Mouse (Mus musculus) C2C12 (cell line): ENCODE data around the gene Rgs7bp. TPM values are rescaled to one million over a fixed set of nuclear protein-coding genes. Genes with fewer than 3 reads are reported as not detected.

Source experiments
- H3K27me3 ChIP-seq: one replicate; pipeline ENCODE4 v1.6.1; 2011; ENCODE audit not compliant: control insufficient read depth, insufficient read depth, insufficient read length
- H3K36me3 ChIP-seq: one replicate; pipeline ENCODE4 v1.6.1; 2011; ENCODE audit not compliant: control insufficient read depth, insufficient read depth
- H3K4me3 ChIP-seq: one replicate; pipeline ENCODE4 v1.5.1; 2011; ENCODE audit warnings: mild to moderate bottlenecking, control low read depth; ENCODE audit not compliant: poor library complexity, insufficient read depth, severe bottlenecking
- H3K79me2 ChIP-seq: one replicate; pipeline ENCODE4 v1.6.1; 2011; ENCODE audit not compliant: control insufficient read depth, insufficient read depth
- H3K79me3 ChIP-seq: one replicate; pipeline ENCODE4 v1.6.1; 2011; ENCODE audit warnings: low read depth, control low read depth
- H3ac ChIP-seq: one replicate; pipeline ENCODE3; 2011; ENCODE audit warnings: low read depth; ENCODE audit not compliant: control insufficient read depth, insufficient read length
- CEBPB ChIP-seq: IDR thresholded peaks from one replicate; pipeline ENCODE4 v1.6.1; 2011; ENCODE audit warnings: low read depth, mild to moderate bottlenecking, control low read depth, moderate library complexity
- CTCF ChIP-seq: IDR thresholded peaks from one replicate; pipeline ENCODE4 v1.5.1; 2011; ENCODE audit not compliant: control insufficient read depth, insufficient read depth, insufficient read length
- FOSL1 ChIP-seq: IDR thresholded peaks from one replicate; pipeline ENCODE4 v1.8.0; 2011; ENCODE audit warnings: mild to moderate bottlenecking, low read length; ENCODE audit not compliant: poor library complexity, insufficient read depth, severe bottlenecking
- MAX ChIP-seq: IDR thresholded peaks from one replicate; pipeline ENCODE4 v1.6.1; 2011; ENCODE audit warnings: mild to moderate bottlenecking, control low read depth
- MYOD1 ChIP-seq: IDR thresholded peaks from one replicate; pipeline ENCODE4 v1.6.1; 2011; ENCODE audit warnings: low read depth; ENCODE audit not compliant: control insufficient read depth, insufficient read length
- MYOG ChIP-seq: IDR thresholded peaks from one replicate; pipeline ENCODE4 v1.6.1; 2011; ENCODE audit not compliant: control insufficient read depth, insufficient read length; ENCODE audit errors: extremely low read depth
- USF1 ChIP-seq: IDR thresholded peaks from one replicate; pipeline ENCODE4 v1.6.1; 2011; ENCODE audit warnings: low read depth, mild to moderate bottlenecking, control low read depth, moderate library complexity
- polyA plus RNA-seq: library from polyadenylated mRNA; unstranded; fragments of >200 nt; fragmentation: generic; extraction: Trizol; gene quantifications from one replicate; pipeline ENCODE4 v1.2.1, GENCODE M21; 2012; ENCODE audit warnings: missing spikeins

The Rgs7bp gene
- polyA plus RNA-seq, 1 experiment: not detected

DNA sequence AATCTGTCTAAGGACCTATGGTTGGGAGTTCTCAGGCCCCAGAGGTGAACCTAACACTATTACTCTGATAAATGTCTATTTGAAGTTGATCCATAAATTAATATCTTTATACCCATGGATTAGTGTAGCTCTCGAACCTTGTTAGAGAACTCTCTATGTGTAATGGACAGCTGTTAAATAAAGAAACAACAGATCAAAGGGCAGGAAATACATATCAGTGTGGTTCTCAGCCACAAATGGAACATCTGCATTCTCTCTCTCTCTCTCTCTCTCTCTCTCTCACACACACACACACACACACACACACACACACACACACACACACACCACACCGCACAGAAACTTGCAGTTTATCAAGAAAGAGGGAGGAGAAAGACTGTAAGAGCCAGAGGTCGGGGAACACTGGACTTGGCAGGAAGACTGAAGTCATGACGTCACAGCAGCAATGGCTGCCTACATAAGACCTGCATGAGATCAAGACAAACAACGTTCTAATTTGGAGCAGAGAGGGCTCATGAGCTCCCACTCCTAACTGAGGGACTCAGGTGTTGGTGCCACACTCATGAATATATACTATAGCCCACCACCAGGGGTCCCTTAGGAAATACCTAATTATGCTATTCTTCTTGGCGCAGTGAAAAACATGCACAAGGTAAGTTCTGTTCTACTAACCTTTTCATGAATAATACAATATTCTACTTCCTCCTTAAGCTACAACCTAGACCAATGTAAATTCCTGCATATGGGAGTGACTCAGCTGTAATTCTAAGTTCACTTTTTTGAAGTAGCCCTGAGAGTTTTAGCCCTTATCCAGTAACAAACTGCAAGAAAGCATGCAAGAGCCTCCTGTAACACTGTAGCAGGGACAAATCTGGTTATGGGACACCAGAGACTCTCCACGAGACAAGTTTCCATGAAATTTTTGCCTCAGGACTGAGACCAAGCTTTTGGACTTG, 12.4 kb upstream of the Rgs7bp start:
- Histone ChIP-seq H3K79me3 (no peaks in the 10 kb centered on the region), H3K4me3 (no peak overlapping the region), H3K79me2 (no peaks in the 10 kb centered on the region), H3K27me3 (no peaks in the 10 kb centered on the region), H3K36me3 (no peaks in the 10 kb centered on the region), H3ac (no peak overlapping the region)
- TF ChIP-seq FOSL1 (no peak), MYOD1 (no peak), USF1 (no peak), CTCF (no peak)

DNA sequence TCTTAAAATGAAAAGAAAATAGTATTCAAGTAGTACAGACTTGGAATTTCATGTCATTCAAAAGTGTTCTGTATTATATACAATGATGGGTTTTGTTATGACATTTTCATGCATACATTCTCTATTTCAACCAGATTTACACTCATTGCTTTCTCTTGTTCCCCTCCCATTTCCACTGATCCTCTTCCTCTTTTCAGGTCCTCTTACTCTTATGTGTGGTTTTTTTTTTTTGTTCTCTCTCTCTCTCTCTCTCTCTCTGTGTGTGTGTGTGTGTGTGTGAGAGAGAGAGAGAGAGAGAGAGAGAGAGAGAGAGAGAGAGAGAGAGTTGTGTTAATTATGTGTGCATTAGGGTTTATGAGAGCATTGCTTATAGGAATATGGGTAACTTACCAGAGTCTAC, 11.4 kb upstream of the Rgs7bp start:
- H3K27me3 ChIP-seq: no peaks in the 10 kb centered on the region
- TF ChIP-seq FOSL1 (no peak), CTCF (no peak)

DNA sequence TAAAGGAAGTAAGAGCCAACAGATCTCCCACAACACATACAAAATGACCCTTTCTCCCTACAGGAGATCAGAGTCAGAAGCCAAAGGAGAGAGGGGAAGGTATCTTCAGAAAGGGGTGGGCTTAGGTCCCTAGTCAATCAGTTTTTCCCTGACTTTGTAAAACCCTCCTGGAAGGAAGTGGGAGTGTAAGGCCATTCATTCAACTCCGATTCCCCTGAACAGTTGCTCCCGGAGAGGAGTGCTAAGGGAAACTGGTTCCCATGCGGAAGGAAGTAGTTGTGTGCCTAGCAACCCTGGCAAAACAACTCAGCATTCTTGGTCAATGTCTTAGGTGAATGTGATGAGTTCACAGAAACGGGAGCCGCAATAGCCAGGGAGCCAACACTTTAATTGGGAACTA, 644 bp upstream of the Rgs7bp start:
- H3K36me3 ChIP-seq: no peaks in the 10 kb centered on the region
- no peak overlapping the region for H3K4me3 ChIP-seq
- no peaks in the 10 kb centered on the region for H3K79me2 ChIP-seq
- no peaks in the 10 kb centered on the region for H3K79me3 ChIP-seq
- no peak overlapping the region for H3ac ChIP-seq
- peaks cover 8% of the 10 kb centered on the region for H3K27me3 ChIP-seq
- no peak for TF ChIP-seq CTCF
- TF ChIP-seq MYOG: no peak
- no peak for TF ChIP-seq FOSL1
- no peak for TF ChIP-seq USF1

More for the DNA sequence above, 11.4 kb upstream of the Rgs7bp start:
- Histone ChIP-seq H3K36me3 (no peaks in the 10 kb centered on the region), H3K79me2 (no peaks in the 10 kb centered on the region), H3ac (no peak overlapping the region), H3K79me3 (no peaks in the 10 kb centered on the region), H3K4me3 (no peak overlapping the region)

DNA sequence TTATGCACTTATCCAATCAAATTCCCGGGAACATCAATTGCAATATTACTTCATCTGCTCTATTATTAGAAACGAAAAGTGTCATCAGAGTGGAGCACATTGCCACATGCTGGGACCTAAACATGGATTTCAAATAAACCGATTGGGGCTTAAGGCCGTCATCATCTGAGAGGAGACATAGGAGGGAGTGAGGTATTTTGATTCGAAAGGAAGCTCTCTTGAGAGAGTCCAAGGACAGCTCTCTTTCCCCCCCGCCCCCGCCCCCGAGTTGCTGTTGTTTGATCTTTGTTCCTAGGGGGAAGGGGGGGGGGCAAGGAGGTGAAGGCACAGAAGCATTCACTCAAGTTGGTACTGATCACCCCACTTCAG, 195 bp upstream of the Rgs7bp start:
- TF ChIP-seq MAX: no peak
- no peak for TF ChIP-seq FOSL1
- TF ChIP-seq USF1: no peak
- TF ChIP-seq MYOG: no peak
- no peak for TF ChIP-seq MYOD1
- TF ChIP-seq CTCF: no peak
- TF ChIP-seq CEBPB: no peak
- no peaks in the 10 kb centered on the region for H3K36me3 ChIP-seq
- H3K79me3 ChIP-seq: no peaks in the 10 kb centered on the region
- H3ac ChIP-seq: no peak overlapping the region
- no peak overlapping the region for H3K4me3 ChIP-seq
- H3K79me2 ChIP-seq: no peaks in the 10 kb centered on the region
- peaks cover 8% of the 10 kb centered on the region for H3K27me3 ChIP-seq

DNA sequence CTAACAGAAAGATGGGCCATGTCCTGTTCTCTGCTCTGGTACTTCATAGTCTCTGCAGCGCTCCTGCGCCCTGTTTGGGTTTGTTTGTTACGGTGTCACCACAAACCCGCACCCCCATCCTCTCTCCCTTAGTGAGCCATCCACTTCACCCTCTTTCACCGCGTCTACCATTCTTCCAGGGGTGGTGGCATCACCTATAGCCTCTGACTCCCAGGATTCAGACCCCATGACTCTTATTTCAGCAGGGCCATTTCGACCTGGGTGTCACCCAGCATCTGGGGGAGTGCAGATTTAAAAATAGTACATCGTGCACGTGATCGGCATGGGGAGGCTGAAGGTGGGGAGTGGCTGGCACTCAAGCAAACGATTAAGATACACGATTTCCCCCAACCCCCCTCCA, 1.1 kb downstream of the Rgs7bp start:
- Histone ChIP-seq H3K27me3 (peaks cover 8% of the 10 kb centered on the region), H3K36me3 (no peaks in the 10 kb centered on the region), H3ac (no peak overlapping the region), H3K79me3 (no peaks in the 10 kb centered on the region), H3K4me3 (no peak overlapping the region), H3K79me2 (no peaks in the 10 kb centered on the region)
- no peak for TF ChIP-seq MYOG
- no peak for TF ChIP-seq CTCF
- TF ChIP-seq MYOD1: no peak
- TF ChIP-seq CEBPB: no peak
- no peak for TF ChIP-seq FOSL1
- TF ChIP-seq MAX: no peak
- no peak for TF ChIP-seq USF1

DNA sequence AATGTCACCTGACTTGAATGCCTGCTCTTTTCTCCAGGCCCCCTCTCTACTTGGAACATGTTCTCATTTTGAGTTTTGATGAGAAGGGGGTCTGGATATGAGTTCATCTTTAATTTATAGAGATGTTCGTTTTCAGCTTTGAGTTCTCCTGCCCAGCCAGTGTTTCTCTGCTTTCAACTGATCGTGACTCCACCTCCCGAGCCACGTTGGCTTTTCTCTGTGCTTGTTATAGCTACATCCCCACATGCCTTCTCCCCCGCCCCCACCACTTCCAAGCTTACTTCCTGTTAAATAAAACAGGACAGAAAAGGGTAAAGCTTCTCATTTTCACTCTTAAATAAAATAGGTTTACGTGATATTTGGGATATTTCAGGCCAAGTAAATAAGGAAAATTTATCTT, 3.3 kb downstream of the Rgs7bp start:
- Histone ChIP-seq H3K36me3 (no peaks in the 10 kb centered on the region), H3ac (no peak overlapping the region), H3K79me3 (no peaks in the 10 kb centered on the region), H3K27me3 (peaks cover 8% of the 10 kb centered on the region), H3K79me2 (no peaks in the 10 kb centered on the region), H3K4me3 (no peak overlapping the region)
- TF ChIP-seq MAX: no peak
